Mouse (Mus musculus) forebrain, embryonic 15.5 days (tissue): ENCODE measurements at regions not wholly inside any gene's neighbourhood (a gene's known extent, or its start where the extent isn't known, plus 50 kb on each side); places are given as distances from the start of the nearest gene placed in this dataset.

Experiments
- ATAC-seq: fragments of 200-750 bp; cut with Nextera tagmentation; replicated peaks from 2 replicates; pipeline ENCODE4 v1.8.0; 2017; ENCODE audit warnings: mild to moderate bottlenecking, moderate TSS enrichment, moderate library complexity
- H3K27ac ChIP-seq: fragments of 300-500 bp; sonication (generic); replicated peaks from 2 replicates; pipeline ENCODE4 v1.5.1; 2015; ENCODE audit warnings: mild to moderate bottlenecking, inconsistent platforms
- H3K27me3 ChIP-seq: fragments of 300-500 bp; sonication (generic); 2 replicates; pipeline ENCODE4 v1.6.1; 2015; ENCODE audit warnings: inconsistent platforms
- H3K36me3 ChIP-seq: fragments of 300-500 bp; sonication (generic); 2 replicates; pipeline ENCODE4 v1.6.1; 2015; ENCODE audit warnings: mild to moderate bottlenecking, inconsistent platforms
- H3K4me1 ChIP-seq: fragments of 300-500 bp; sonication (generic); 2 replicates; pipeline ENCODE4 v1.6.1; 2015; ENCODE audit warnings: inconsistent platforms
- H3K4me2 ChIP-seq: fragments of 300-500 bp; sonication (generic); replicated peaks from 2 replicates; pipeline ENCODE4 v1.6.1; 2015; ENCODE audit warnings: mild to moderate bottlenecking, inconsistent platforms
- H3K4me3 ChIP-seq: fragments of 300-500 bp; sonication (generic); 2 replicates; pipeline ENCODE4 v1.5.1; 2015; ENCODE audit warnings: mild to moderate bottlenecking, inconsistent platforms
- H3K9ac ChIP-seq: fragments of 300-500 bp; sonication (generic); replicated peaks from 2 replicates; pipeline ENCODE4 v1.6.1; 2015; ENCODE audit warnings: mild to moderate bottlenecking, inconsistent platforms
- H3K9me3 ChIP-seq: fragments of 300-500 bp; sonication (generic); 2 replicates; pipeline ENCODE4 v1.6.1; 2016; ENCODE audit warnings: inconsistent platforms
- WGBS: fragments of 180-500 bp; shearing (Covaris S2); methylation state at CpG from one replicate; pipeline ENCODE4 v1.1.7; 2015; ENCODE audit warnings: mixed read lengths; 5-methylcytosine and 5-hydroxymethylcytosine counted together

DNA sequence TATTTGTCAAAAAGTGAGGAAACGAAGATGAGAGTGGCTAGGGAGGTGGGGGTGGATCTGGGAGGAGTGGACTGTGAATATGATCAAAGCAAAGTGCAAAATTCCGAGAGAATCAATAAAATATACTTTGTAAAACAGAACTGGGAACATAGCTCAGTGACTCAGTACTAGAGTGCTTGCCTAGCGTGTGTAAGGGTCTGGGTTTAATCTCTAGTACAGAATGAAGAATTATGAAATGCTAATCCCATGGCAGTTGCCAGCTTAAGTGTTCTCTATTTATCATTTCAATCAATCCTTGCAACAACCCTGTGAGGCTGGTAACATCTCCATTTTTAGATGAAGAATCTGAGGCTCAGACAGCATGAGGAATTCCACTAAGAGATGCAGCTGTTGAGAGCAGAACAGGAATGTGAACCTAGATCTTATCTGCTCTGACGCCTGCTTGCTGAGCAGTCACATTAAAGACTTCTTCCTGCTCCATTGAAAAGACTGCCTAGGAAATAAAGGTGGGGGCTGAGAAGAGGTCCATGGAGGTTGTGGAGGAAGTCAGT lies 152.5 kb downstream of the Nr2f2 start:
- no peak overlapping the region for H3K4me2 ChIP-seq
- H3K36me3 ChIP-seq: no peaks in the 10 kb centered on the region
- no peak overlapping the region for H3K9ac ChIP-seq
- H3K27ac ChIP-seq: no peak overlapping the region
- ATAC-seq: no peak
- no peaks in the 10 kb centered on the region for H3K9me3 ChIP-seq
- no peaks in the 10 kb centered on the region for H3K4me1 ChIP-seq
- no peak overlapping the region for H3K4me3 ChIP-seq
- 71% methylated on average over 4 of the region's 4 CpGs for WGBS
- H3K27me3 ChIP-seq: no peaks in the 10 kb centered on the region

DNA sequence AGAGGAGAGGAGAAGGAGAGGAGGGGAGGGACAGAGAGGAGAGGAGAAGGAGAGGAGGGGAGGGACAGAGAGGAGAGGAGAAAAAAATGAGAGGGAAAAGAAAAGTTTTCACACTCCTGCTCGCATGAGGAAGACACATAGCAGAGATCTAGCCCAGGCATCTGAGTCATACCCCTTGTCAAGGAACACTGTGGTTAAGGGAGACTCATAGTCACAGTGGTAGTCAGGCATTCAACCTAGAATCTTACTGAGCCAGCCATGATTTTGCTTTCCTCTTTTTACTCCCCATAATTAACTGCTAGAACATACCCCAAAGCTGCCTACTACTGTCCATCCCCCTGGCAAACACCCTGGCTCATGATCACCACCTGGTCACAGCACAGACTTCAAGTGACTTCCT lies 160.6 kb downstream of the Nr2f2 start:
- no peak overlapping the region for H3K4me2 ChIP-seq
- no peaks in the 10 kb centered on the region for H3K27me3 ChIP-seq
- 86% methylated on average over 1 of the region's 1 CpGs for WGBS
- no peak overlapping the region for H3K4me3 ChIP-seq
- no peaks in the 10 kb centered on the region for H3K4me1 ChIP-seq
- H3K27ac ChIP-seq: no peak overlapping the region
- no peaks in the 10 kb centered on the region for H3K9me3 ChIP-seq
- H3K9ac ChIP-seq: no peak overlapping the region
- H3K36me3 ChIP-seq: no peaks in the 10 kb centered on the region
- no peak for ATAC-seq

DNA sequence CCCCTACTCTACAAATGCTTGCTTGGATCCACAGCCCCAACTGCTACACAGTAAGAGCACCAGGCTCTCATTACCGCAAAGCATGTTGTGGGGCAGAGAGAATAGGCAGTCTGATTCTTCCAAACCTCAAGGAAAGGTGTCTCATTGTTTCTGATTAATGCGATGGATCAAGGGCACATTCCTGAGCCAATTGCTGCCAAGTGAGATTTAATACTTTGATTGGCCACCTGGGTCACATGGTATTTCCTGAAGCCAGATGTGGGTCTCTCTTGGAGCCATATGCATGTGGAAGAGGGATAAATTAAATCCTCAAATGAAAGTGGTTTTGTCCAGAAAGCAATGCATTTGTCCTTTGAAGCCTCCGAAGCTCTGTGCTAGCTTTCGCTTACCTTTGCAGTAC lies 166.3 kb downstream of the Nr2f2 start:
- H3K4me2 ChIP-seq: no peak overlapping the region
- no peaks in the 10 kb centered on the region for H3K9me3 ChIP-seq
- no peak overlapping the region for H3K4me3 ChIP-seq
- no peaks in the 10 kb centered on the region for H3K27me3 ChIP-seq
- H3K9ac ChIP-seq: no peak overlapping the region
- no peak for ATAC-seq
- no peak overlapping the region for H3K27ac ChIP-seq
- H3K4me1 ChIP-seq: no peaks in the 10 kb centered on the region
- 88% methylated on average over 4 of the region's 4 CpGs for WGBS
- no peaks in the 10 kb centered on the region for H3K36me3 ChIP-seq

DNA sequence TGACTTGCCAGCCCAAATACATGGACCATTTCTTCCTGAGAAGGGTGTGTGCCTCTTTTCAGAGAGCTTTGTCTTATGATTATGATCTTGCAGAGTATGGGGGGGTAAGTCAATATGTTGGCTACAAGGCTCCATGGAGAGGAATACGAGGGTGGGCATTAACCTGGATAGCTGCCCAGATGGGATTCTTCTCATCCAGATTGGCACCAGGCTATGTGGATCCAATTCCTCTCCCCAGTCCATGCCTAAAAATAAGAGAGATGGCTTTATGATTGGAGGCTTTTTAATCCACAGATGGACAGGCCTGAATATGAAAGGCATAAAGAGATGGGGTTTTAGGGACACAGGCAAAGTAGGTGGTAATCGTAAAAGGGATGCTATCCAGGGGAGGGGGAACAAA lies 187.6 kb downstream of the Nr2f2 start:
- H3K36me3 ChIP-seq: no peaks in the 10 kb centered on the region
- no peaks in the 10 kb centered on the region for H3K4me1 ChIP-seq

DNA sequence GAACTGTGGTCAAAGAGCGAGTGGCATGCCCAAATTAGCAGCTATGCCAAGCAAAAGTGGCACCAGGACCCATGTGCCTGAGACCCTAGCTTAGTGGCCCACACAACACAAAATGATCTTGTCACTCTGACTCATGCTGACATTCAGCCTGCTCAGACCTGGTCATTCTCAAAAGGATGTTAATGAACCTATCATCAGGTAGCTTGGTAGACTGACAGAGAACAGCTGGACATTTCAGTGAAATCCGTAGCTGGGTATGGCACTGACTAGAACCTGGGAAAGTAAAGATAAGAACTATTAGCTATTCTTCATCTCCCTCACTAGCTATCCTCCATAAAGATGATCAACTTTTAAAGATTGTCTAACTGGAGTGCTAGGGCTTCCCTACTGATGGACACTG lies 188.5 kb downstream of the Nr2f2 start:
- WGBS: 75% methylated on average over 2 of the region's 2 CpGs
- no peak overlapping the region for H3K4me2 ChIP-seq
- no peaks in the 10 kb centered on the region for H3K9me3 ChIP-seq
- H3K4me1 ChIP-seq: no peaks in the 10 kb centered on the region
- H3K9ac ChIP-seq: no peak overlapping the region
- peaks cover 46% of the 10 kb centered on the region for H3K27me3 ChIP-seq
- no peak for ATAC-seq
- H3K4me3 ChIP-seq: no peak overlapping the region
- H3K27ac ChIP-seq: no peak overlapping the region
- no peaks in the 10 kb centered on the region for H3K36me3 ChIP-seq

More for the DNA sequence above, 187.6 kb downstream of the Nr2f2 start:
- Histone ChIP-seq H3K9me3 (no peaks in the 10 kb centered on the region), H3K27me3 (peaks cover 45% of the 10 kb centered on the region), H3K4me2 (no peak overlapping the region), H3K27ac (no peak overlapping the region), H3K9ac (no peak overlapping the region), H3K4me3 (no peak overlapping the region)
- 70% methylated on average over 2 of the region's 2 CpGs for WGBS
- ATAC-seq: no peak

DNA sequence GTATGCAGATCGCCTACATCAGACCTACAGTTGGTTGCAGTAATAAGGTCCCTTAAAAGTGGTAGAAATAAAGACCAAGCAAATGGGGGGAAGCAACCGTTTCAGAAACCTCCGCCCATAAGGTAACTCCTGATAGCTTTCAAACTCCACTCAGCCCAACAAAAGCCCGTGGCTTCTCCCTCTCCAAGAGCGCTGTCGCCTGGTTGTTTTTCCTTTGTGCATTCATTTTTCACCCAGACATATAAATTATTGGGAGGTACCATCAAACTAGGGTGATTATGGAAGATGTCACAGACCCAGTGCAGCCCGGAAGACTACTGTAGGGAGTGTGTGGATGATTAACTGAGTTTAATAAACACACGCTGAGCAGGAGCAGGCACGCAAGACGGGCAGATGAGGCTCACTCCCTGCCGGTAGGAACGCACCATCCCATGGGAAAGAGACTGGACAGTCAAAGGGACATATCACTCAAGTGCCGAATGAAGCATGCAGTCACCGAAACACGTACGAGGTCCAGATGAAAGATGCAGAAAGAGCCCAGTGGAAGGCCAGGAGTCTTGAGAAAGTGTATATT lies 189.8 kb downstream of the Nr2f2 start:
- Histone ChIP-seq H3K27me3 (peaks cover 49% of the 10 kb centered on the region), H3K4me1 (no peaks in the 10 kb centered on the region), H3K9ac (no peak overlapping the region), H3K4me3 (no peak overlapping the region), H3K4me2 (no peak overlapping the region), H3K27ac (no peak overlapping the region), H3K9me3 (no peaks in the 10 kb centered on the region), H3K36me3 (no peaks in the 10 kb centered on the region)
- ATAC-seq: no peak
- WGBS: 78% methylated on average over 16 of the region's 16 CpGs

DNA sequence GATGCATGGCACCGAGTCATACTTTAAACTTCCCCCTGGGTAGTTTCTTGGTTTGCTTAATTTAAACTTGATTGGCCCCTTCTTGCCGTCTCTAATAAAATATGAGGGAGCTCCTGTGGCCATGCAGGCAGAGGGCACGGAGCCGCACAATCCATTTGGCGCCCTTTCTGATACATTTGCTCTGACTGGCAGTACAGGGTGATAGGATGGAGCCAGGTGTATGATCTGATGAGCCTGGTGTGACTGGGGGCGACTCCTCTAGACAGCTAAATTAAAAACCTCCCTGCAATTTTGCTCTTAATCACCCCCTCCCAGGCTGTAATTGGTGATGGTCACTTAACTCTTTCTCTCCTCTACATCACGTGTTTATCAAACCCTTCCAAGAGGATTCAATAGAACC lies 190.4 kb downstream of the Nr2f2 start:
- H3K27ac ChIP-seq: no peak overlapping the region
- H3K4me1 ChIP-seq: no peaks in the 10 kb centered on the region
- H3K36me3 ChIP-seq: no peaks in the 10 kb centered on the region
- H3K4me3 ChIP-seq: no peak overlapping the region
- no peak for ATAC-seq
- peaks cover 48% of the 10 kb centered on the region for H3K27me3 ChIP-seq
- no peak overlapping the region for H3K4me2 ChIP-seq
- WGBS: 67% methylated on average over 7 of the region's 7 CpGs
- no peak overlapping the region for H3K9ac ChIP-seq
- no peaks in the 10 kb centered on the region for H3K9me3 ChIP-seq

DNA sequence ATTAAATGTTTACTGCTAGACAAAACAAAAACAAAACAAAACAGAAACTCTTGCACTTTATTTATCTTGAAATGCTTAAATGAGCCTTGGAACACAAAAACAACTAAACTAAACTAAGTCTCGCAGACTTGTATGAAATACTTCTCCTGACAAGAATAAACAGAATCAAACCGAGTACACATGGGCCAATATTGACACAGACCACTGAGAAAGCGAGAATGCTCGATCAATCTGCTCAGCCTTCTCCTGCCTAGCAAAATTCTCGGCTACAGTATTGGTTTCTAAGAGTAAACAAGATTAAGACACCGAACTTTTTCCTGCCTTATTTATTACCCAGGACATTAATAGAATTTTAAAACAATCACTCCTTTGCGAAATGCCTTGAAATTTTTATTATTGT lies 194.1 kb downstream of the Nr2f2 start:
- H3K9ac ChIP-seq: no peak overlapping the region
- 39% methylated on average over 7 of the region's 7 CpGs for WGBS
- H3K4me2 ChIP-seq: no peak overlapping the region
- no peaks in the 10 kb centered on the region for H3K4me1 ChIP-seq
- no peak overlapping the region for H3K4me3 ChIP-seq
- no peak overlapping the region for H3K27ac ChIP-seq
- H3K36me3 ChIP-seq: no peaks in the 10 kb centered on the region
- H3K27me3 ChIP-seq: peaks cover 68% of the 10 kb centered on the region
- no peaks in the 10 kb centered on the region for H3K9me3 ChIP-seq
- no peak for ATAC-seq

DNA sequence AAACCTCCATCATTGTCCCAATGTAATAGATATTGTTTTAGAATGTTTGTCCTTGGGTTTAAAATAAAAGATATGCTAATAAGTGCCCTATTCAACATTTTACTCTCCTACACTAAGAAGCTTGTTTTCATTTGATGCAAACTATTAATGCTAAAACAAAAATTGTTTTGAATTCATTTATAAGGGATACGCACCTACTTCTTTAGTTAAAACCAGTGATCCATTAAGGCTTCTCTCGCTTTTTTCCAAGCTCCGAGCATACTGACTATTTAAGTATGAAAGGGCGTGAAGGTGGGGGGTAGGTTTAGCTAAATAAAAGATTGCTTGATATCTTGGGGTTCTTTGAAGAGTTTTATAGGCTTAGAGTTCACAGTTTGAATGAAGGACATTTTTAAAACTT lies 195.1 kb downstream of the Nr2f2 start:
- Histone ChIP-seq H3K9ac (no peak overlapping the region), H3K4me1 (no peaks in the 10 kb centered on the region), H3K27ac (no peak overlapping the region), H3K4me3 (no peak overlapping the region), H3K9me3 (no peaks in the 10 kb centered on the region), H3K36me3 (no peaks in the 10 kb centered on the region), H3K4me2 (no peak overlapping the region), H3K27me3 (peaks cover 69% of the 10 kb centered on the region)
- ATAC-seq: no peak
- WGBS: 6% methylated on average over 4 of the region's 4 CpGs

DNA sequence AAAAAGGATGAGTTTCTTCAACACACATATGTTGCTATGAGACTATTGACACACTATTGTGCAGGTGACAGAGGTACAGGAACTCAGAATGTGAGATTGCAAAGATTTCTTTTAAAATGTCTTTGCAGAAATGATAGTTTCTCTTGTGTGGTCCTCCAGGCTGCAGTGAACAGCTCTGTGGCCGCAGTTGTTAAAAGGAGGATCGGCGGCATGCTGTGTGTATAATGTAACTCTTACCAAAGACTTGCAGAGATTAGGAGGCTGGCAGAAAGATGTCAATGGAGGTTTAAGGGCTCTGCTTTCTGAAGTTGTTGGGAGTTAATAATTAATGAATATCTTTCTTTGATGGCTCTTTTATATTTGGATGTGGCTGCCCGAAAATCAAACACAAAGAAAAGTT lies 198.5 kb downstream of the Nr2f2 start:
- Histone ChIP-seq H3K4me2 (no peak overlapping the region), H3K9ac (no peak overlapping the region), H3K4me3 (no peak overlapping the region), H3K4me1 (no peaks in the 10 kb centered on the region), H3K9me3 (no peaks in the 10 kb centered on the region), H3K36me3 (no peaks in the 10 kb centered on the region), H3K27ac (no peak overlapping the region), H3K27me3 (peaks cover 82% of the 10 kb centered on the region)
- 9% methylated on average over 4 of the region's 4 CpGs for WGBS
- ATAC-seq: no peak

DNA sequence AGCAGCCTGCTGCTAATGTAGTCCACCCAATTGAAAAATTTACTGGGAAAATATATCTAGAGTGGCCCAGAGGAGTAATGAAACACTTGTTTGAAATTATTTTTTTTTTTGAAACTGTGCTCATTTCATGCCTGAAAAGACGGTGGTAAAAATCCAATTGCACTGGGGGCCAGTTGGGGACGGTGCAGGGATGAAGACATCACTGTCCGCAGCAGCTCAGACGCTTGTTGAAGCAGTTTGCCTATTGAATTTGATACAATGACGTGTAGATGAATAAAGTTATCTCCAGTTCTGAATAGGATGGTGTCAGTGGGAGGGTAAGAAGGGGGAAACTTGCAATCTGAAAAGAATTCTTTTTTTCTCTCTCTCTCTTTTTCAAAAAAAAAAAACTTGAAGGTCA lies 200.5 kb downstream of the Nr2f2 start:
- H3K27me3 ChIP-seq: peaks cover 92% of the 10 kb centered on the region
- WGBS: 14% methylated on average over 5 of the region's 5 CpGs

DNA sequence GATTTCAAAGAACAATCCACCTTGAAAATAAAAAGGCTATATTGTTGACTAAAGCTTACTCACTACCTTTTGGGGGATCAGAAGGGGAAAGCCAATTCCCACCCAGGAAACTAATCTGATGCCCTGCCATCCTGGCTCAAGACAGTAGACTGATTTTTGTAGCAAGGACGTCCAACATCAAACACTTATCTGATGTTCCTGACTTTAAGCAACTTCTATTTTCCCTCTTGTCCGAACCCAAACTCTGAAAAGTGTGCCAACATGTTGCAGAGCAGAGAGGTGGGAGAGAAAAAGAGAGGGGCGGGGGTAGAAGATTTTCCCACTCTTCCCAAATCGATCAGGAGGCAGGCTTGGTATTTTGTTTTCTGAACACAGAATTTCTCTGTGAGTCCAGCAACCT lies 201.0 kb downstream of the Nr2f2 start:
- no peak overlapping the region for H3K4me2 ChIP-seq
- H3K9me3 ChIP-seq: no peaks in the 10 kb centered on the region
- H3K27ac ChIP-seq: no peak overlapping the region
- H3K4me1 ChIP-seq: no peaks in the 10 kb centered on the region
- H3K9ac ChIP-seq: no peak overlapping the region
- no peak for ATAC-seq
- no peak overlapping the region for H3K4me3 ChIP-seq
- WGBS: 17% methylated on average over 4 of the region's 4 CpGs
- no peaks in the 10 kb centered on the region for H3K36me3 ChIP-seq
- H3K27me3 ChIP-seq: peaks cover 86% of the 10 kb centered on the region

More for the DNA sequence above, 200.5 kb downstream of the Nr2f2 start:
- no peak for ATAC-seq
- Histone ChIP-seq H3K27ac (no peak overlapping the region), H3K9me3 (no peaks in the 10 kb centered on the region), H3K4me2 (no peak overlapping the region), H3K4me3 (no peak overlapping the region), H3K9ac (no peak overlapping the region), H3K4me1 (no peaks in the 10 kb centered on the region), H3K36me3 (no peaks in the 10 kb centered on the region)

DNA sequence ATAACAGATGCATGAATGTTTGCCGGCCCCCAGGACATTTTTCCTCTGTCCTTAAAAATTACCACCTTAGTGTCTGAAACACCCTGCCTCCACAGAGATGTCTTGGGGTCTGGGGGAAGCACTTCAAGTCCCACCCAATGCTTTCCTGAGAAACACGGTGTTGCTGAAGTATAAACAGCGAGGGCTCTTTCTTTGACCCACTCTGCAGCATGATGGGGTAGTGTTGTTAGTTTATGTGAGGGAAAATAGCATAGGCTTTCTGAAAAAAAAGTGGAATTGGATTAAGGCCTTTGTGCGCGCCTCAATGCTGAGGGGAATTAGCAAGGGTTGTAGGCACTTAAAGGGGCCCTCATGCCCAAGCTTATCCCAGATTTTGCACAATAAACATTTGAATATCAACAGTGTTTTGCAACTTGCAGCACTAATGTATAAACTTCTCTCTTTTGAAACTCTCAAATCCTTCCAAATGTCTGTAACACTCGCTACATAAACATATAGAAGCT lies 201.8 kb downstream of the Nr2f2 start:
- Histone ChIP-seq H3K4me1 (no peaks in the 10 kb centered on the region), H3K36me3 (no peaks in the 10 kb centered on the region), H3K27me3 (peaks cover 83% of the 10 kb centered on the region), H3K9me3 (no peaks in the 10 kb centered on the region), H3K9ac (no peak overlapping the region), H3K4me3 (no peak overlapping the region), H3K4me2 (no peak overlapping the region), H3K27ac (no peak overlapping the region)
- ATAC-seq: no peak
- 14% methylated on average over 6 of the region's 6 CpGs for WGBS
